Mouse (Mus musculus) heart, embryonic 11.5 days (tissue): ENCODE measurements at regions not wholly inside any gene's neighbourhood (a gene's known extent, or its start where the extent isn't known, plus 50 kb on each side); places are given as distances from the start of the nearest gene placed in this dataset.
A peak's percentile ranks its signal among the peaks of the same experiment; 100 is the strongest.

Source experiments
- ATAC-seq: fragments of 200-750 bp; cut with Nextera tagmentation; replicated peaks from 2 replicates; pipeline ENCODE4 v1.8.0; 2017; ENCODE audit warnings: moderate library complexity; ENCODE audit not compliant: insufficient number of reproducible peaks, low FRiP score, low TSS enrichment
- H3K27ac ChIP-seq: fragments of 300-500 bp; sonication (generic); 2 replicates; pipeline ENCODE4 v1.5.1; 2014; ENCODE audit warnings: mild to moderate bottlenecking, low read depth, low read length
- H3K27me3 ChIP-seq: fragments of 300-500 bp; sonication (generic); 2 replicates; pipeline ENCODE4 v1.6.1; 2014; ENCODE audit warnings: mild to moderate bottlenecking, low read length, mixed read lengths; ENCODE audit not compliant: control insufficient read depth, insufficient read depth
- H3K36me3 ChIP-seq: fragments of 300-500 bp; sonication (generic); 2 replicates; pipeline ENCODE4 v1.6.1; 2014; ENCODE audit warnings: mild to moderate bottlenecking, low read length, moderate library complexity, mixed read lengths; ENCODE audit not compliant: control insufficient read depth, insufficient read depth
- H3K4me1 ChIP-seq: fragments of 300-500 bp; sonication (generic); 2 replicates; pipeline ENCODE4 v1.6.1; 2014; ENCODE audit warnings: low read length; ENCODE audit not compliant: control insufficient read depth, insufficient read depth
- H3K4me2 ChIP-seq: fragments of 300-500 bp; sonication (generic); 2 replicates; pipeline ENCODE4 v1.6.1; 2014; ENCODE audit warnings: mild to moderate bottlenecking, moderate library complexity
- H3K4me3 ChIP-seq: fragments of 300-500 bp; sonication (generic); 2 replicates; pipeline ENCODE4 v1.5.1; 2014; ENCODE audit warnings: low read depth, low read length
- H3K9ac ChIP-seq: fragments of 300-500 bp; sonication (generic); 2 replicates; pipeline ENCODE4 v1.6.1; 2014; ENCODE audit warnings: mild to moderate bottlenecking, low read depth, low read length, moderate library complexity
- H3K9me3 ChIP-seq: fragments of 300-500 bp; sonication (generic); replicated peaks from 2 replicates; pipeline ENCODE4 v1.6.1; 2016; ENCODE audit warnings: low read length; ENCODE audit not compliant: control insufficient read depth
- WGBS: fragments of 180-500 bp; shearing (Covaris S2); extraction: QIAGEN DNeasy Blood & Tissue Kit; methylation state at CpG from one replicate; pipeline ENCODE4 v1.1.7; 2014; ENCODE audit not compliant: insufficient replicate concordance; 5-methylcytosine and 5-hydroxymethylcytosine counted together

DNA sequence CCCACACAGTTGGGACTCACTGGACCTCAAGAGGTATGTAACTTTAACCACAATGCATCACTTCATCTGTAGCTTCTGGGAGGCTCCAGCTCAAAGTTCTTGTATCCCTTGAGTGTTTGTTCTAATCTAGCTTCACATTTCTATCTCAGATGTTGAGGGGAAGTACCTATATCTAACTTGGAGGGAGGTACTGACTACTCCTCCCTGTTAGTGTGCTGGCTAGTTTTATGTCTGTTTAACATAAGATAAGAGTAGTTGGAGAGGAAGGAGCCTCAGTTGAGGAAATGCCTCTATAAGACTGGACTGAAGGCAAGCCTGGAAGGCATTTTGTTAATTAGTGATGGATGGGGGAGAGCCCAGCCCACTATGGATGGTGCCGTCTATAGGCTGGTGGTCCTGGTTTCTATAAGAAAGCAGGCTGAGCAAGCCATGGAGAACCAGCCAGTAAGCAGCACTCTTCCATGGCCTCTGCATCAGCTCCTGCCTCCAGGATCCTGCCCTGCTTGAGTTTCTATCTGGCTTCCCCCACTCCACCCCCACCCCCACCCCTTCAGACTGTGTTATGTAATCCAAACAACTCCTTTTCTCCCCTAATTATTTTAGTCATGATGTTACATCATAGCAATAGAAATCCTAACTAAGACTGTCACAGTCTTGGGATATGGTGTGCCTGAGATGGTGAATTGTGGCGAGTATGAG lies 135.7 kb upstream of the 4930535I16Rik start:
- H3K4me1 ChIP-seq: no peaks in the 10 kb centered on the region
- no peak overlapping the region for H3K4me3 ChIP-seq
- no peaks in the 10 kb centered on the region for H3K9me3 ChIP-seq
- H3K36me3 ChIP-seq: no peaks in the 10 kb centered on the region
- no peak overlapping the region for H3K9ac ChIP-seq
- H3K27me3 ChIP-seq: no peaks in the 10 kb centered on the region
- 72% methylated on average over 2 of the region's 2 CpGs for WGBS
- H3K4me2 ChIP-seq: no peak overlapping the region
- no peak overlapping the region for H3K27ac ChIP-seq
- ATAC-seq: no peak

DNA sequence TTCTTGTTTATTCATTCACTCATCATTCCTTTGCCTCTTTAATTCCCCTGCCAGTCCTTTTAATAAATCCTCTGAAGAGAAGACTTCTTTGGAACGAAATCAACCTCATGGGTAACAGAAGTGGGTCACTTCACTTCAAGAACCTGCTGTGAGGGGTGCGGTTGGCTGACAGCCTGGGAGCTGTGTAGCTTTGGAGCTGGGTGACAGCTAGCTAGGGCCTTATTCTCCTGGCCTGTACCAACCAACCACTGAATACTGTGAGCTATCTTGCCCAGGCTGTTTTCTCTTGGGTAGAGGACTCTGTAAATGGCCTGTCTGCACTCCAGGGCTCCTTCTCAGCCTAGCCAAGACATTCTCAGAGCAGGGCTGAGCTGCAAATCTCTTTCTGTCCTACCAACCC lies 134.6 kb upstream of the 4930535I16Rik start:
- no peaks in the 10 kb centered on the region for H3K4me1 ChIP-seq
- no peak overlapping the region for H3K4me3 ChIP-seq
- H3K27me3 ChIP-seq: no peaks in the 10 kb centered on the region
- H3K27ac ChIP-seq: no peak overlapping the region
- WGBS: 69% methylated on average over 2 of the region's 2 CpGs
- no peak overlapping the region for H3K4me2 ChIP-seq
- H3K9me3 ChIP-seq: no peaks in the 10 kb centered on the region
- H3K9ac ChIP-seq: no peak overlapping the region
- ATAC-seq: no peak
- H3K36me3 ChIP-seq: no peaks in the 10 kb centered on the region

DNA sequence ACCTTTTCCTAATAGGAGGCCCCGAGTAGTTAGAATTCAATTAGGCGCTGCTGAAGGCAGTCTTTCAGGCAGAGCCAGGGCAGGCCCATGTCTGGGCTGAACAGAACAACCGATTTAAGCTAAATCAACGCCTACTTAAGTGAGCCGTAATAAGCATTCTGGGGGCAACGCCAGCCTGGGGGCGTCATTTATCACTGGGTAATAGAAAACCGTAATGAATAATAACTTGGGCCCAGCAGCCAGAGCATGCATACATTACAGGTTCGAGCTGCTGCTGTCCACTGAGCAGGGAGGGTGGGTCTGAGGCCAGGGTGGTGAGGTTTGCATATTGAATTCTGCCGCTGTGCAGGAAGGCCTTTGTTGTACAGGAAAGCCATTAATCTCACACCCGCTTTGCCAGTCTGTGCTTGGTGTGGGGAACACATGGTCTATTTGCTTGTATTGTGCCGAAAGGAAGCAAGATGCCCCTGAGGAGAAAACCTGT lies 130.6 kb upstream of the 4930535I16Rik start:
- no peaks in the 10 kb centered on the region for H3K27me3 ChIP-seq
- no peaks in the 10 kb centered on the region for H3K36me3 ChIP-seq
- no peaks in the 10 kb centered on the region for H3K9me3 ChIP-seq
- 60% methylated on average over 12 of the region's 12 CpGs for WGBS
- no peak overlapping the region for H3K4me3 ChIP-seq
- no peak overlapping the region for H3K4me2 ChIP-seq
- no peak for ATAC-seq
- no peaks in the 10 kb centered on the region for H3K4me1 ChIP-seq
- H3K27ac ChIP-seq: no peak overlapping the region
- H3K9ac ChIP-seq: no peak overlapping the region

DNA sequence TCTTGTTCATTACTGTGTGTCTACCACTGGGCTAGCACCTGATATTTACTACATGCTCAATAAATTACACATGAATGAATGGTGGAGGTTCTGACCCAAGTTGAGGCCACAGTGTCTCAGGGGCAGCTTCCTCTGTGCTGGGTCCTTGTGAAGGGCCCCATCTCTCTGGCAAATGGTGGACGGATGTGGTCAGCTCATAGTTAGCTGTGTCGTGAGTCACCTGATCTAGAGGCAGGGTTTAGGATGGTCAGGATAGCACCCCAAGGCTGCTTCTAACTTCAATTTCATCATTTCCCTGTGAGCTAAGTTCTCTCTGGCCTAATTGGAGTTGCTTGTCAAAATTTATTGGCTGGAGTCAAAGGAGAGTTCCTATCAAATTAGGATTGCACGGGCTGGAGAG lies 130.1 kb upstream of the 4930535I16Rik start:
- H3K36me3 ChIP-seq: no peaks in the 10 kb centered on the region
- 77% methylated on average over 3 of the region's 3 CpGs for WGBS
- H3K4me2 ChIP-seq: no peak overlapping the region
- no peak overlapping the region for H3K9ac ChIP-seq
- no peak overlapping the region for H3K27ac ChIP-seq
- no peak for ATAC-seq
- no peaks in the 10 kb centered on the region for H3K9me3 ChIP-seq
- H3K27me3 ChIP-seq: no peaks in the 10 kb centered on the region
- H3K4me3 ChIP-seq: no peak overlapping the region
- no peaks in the 10 kb centered on the region for H3K4me1 ChIP-seq

- WGBS: 62% methylated on average over 12 of the region's 12 CpGs
- Histone ChIP-seq H3K4me3 (no peak overlapping the region), H3K4me1 (no peaks in the 10 kb centered on the region), H3K9ac (no peak overlapping the region), H3K4me2 (no peak overlapping the region), H3K36me3 (no peaks in the 10 kb centered on the region), H3K27ac (no peak overlapping the region), H3K27me3 (peaks cover 7% of the 10 kb centered on the region), H3K9me3 (no peaks in the 10 kb centered on the region)
- ATAC-seq: no peak
These were observed 118.7 kb upstream of the 4930535I16Rik start for GRCm38 (mm10) chr4:124036483-124036882.

DNA sequence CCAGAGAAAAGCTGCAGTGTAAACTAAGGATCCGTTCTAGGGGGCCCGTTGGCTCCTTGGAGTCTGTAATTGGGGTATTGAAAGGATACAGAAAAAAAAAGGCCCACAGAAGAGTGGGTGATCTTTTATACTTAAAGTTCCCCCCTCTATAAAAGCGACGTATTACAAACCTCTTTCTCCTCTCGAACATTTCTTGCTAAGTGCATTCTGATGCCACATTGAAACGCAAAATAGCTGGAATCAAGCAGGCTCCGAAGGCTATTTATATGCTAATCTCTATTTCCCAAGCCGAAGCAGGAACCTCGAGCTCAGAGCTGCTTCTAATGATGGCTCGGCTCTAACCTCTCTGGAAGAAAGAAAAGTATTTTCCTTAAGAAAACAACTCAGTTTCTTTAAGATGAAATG lies 117.8 kb upstream of the 4930535I16Rik start:
- no peaks in the 10 kb centered on the region for H3K9me3 ChIP-seq
- H3K27me3 ChIP-seq: peaks cover 7% of the 10 kb centered on the region
- H3K27ac ChIP-seq: no peak overlapping the region
- H3K4me2 ChIP-seq: peak overlapping the region; percentile 11
- no peak overlapping the region for H3K4me3 ChIP-seq
- 13% methylated on average over 10 of the region's 10 CpGs for whole genome bisulfite sequencing
- no peak for ATAC-seq
- H3K4me1 ChIP-seq: no peaks in the 10 kb centered on the region
- H3K9ac ChIP-seq: no peak overlapping the region
- H3K36me3 ChIP-seq: no peaks in the 10 kb centered on the region

- Histone ChIP-seq H3K9me3 (no peaks in the 10 kb centered on the region), H3K36me3 (no peaks in the 10 kb centered on the region), H3K4me2 (peak overlapping the region; percentile 11), H3K27me3 (peaks cover 7% of the 10 kb centered on the region), H3K27ac (no peak overlapping the region), H3K9ac (no peak overlapping the region), H3K4me1 (no peaks in the 10 kb centered on the region), H3K4me3 (no peak overlapping the region)
- WGBS: 33% methylated on average over 7 of the region's 7 CpGs
- ATAC-seq: no peak
These were observed 117.4 kb upstream of the 4930535I16Rik start for GRCm38 (mm10) chr4:124035192-124035591.

GRCm38 (mm10) chr4:124028061-124028460 lies 110.2 kb upstream of the 4930535I16Rik start:
- Histone ChIP-seq H3K27ac (no peak overlapping the region), H3K4me1 (no peaks in the 10 kb centered on the region), H3K36me3 (no peaks in the 10 kb centered on the region), H3K4me2 (no peak overlapping the region), H3K9me3 (no peaks in the 10 kb centered on the region), H3K4me3 (no peak overlapping the region), H3K9ac (no peak overlapping the region), H3K27me3 (peaks cover 4% of the 10 kb centered on the region; the same call in 1 of the 2 replicates)
- 84% methylated on average over 12 of the region's 12 CpGs for WGBS
- ATAC-seq: no peak

DNA sequence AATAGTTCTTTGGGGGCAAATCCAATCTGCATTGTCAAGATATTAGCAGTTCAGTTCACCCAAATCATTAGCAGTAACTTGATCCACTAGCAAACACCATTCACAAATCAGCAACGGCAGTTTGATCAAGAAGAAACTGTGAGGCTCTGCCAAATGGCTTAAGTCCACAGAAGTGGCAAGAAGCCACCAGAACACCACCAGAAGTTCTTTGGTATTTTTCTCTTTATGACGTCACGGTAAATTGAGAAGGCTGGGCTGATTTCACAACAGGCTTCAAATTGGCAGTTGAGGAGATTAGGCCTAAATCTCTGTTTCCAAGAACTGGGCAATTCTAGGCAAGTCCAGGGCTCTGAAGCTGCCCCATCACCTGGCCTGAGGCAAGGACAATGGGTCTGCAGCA lies 98.6 kb upstream of the 4930535I16Rik start:
- H3K36me3 ChIP-seq: no peaks in the 10 kb centered on the region
- H3K27me3 ChIP-seq: no peaks in the 10 kb centered on the region
- no peak overlapping the region for H3K9ac ChIP-seq
- no peak overlapping the region for H3K27ac ChIP-seq
- H3K4me3 ChIP-seq: no peak overlapping the region
- no peak for ATAC-seq
- H3K9me3 ChIP-seq: 0 out of 2 replicates have a peak, but pooled peaks cover 3% of the 10 kb centered on the region
- H3K4me2 ChIP-seq: no peak overlapping the region
- 66% methylated on average over 3 of the region's 3 CpGs for WGBS
- H3K4me1 ChIP-seq: no peaks in the 10 kb centered on the region
